Mouse (Mus musculus) intestine, embryonic 16.5 days (tissue): ENCODE results near the gene Rps18. TPM values are rescaled to one million over a fixed set of nuclear protein-coding genes. Genes with fewer than 3 reads are reported as not detected.
"Not testable (repeated sequence)": the region's sequence is repeated elsewhere in the genome, so short reads cannot be mapped to it uniquely, and the experiment has no call there.

Experiments
- ATAC-seq: fragments of 200-750 bp; cut with Nextera tagmentation; 2 replicates; pipeline ENCODE4 v1.8.0; 2017; ENCODE audit warnings: moderate TSS enrichment, moderate library complexity
- H3K27ac ChIP-seq: fragments of 300-500 bp; sonication (generic); 2 replicates; pipeline ENCODE4 v1.5.1; 2014; ENCODE audit warnings: mild to moderate bottlenecking, low read length
- H3K27me3 ChIP-seq: fragments of 300-500 bp; sonication (generic); replicated peaks from 2 replicates; pipeline ENCODE4 v1.6.1; 2014; ENCODE audit warnings: low read length, control low read depth, mixed read lengths; ENCODE audit not compliant: control insufficient read depth, insufficient read depth
- H3K36me3 ChIP-seq: fragments of 300-500 bp; sonication (generic); 2 replicates; pipeline ENCODE4 v1.6.1; 2014; ENCODE audit warnings: low read length, control low read depth; ENCODE audit not compliant: control insufficient read depth, insufficient read depth
- H3K4me1 ChIP-seq: fragments of 300-500 bp; sonication (generic); 2 replicates; pipeline ENCODE4 v1.6.1; 2014; ENCODE audit warnings: low read length, control low read depth, mixed read lengths; ENCODE audit not compliant: control insufficient read depth, insufficient read depth
- H3K4me2 ChIP-seq: fragments of 300-500 bp; sonication (generic); 2 replicates; pipeline ENCODE4 v1.6.1; 2014; ENCODE audit warnings: low read depth, low read length, control low read depth
- H3K4me3 ChIP-seq: fragments of 300-500 bp; sonication (generic); 2 replicates; pipeline ENCODE4 v1.5.1; 2014; ENCODE audit warnings: mild to moderate bottlenecking, low read length
- H3K9ac ChIP-seq: fragments of 300-500 bp; sonication (generic); 2 replicates; pipeline ENCODE4 v1.6.1; 2014; ENCODE audit warnings: low read depth, low read length
- H3K9me3 ChIP-seq: fragments of 300-500 bp; sonication (generic); 2 replicates; pipeline ENCODE4 v1.6.1; 2016; ENCODE audit warnings: low read length, control low read depth; ENCODE audit not compliant: control insufficient read depth
- WGBS: fragments of 180-500 bp; shearing (Covaris S2); extraction: QIAGEN DNeasy Blood & Tissue Kit; methylation state at CpG from one replicate; pipeline ENCODE4 v1.1.7; 2014; 5-methylcytosine and 5-hydroxymethylcytosine counted together
- polyA plus RNA-seq: library from polyadenylated mRNA; unstranded; fragments of >200 nt; fragmentation: Nextera tagmentation; extraction: Ambion mirVana; gene quantifications from 2 replicates; pipeline ENCODE4 v1.2.1, GENCODE M21; 2015

Gene Rps18
- polyA plus RNA-seq, 1 experiment from 2014 or later, result 1,902 TPM

- peak; percentile 70 for ATAC-seq
- peak overlapping the region; percentile 95 for H3K27ac ChIP-seq
- H3K9ac ChIP-seq, result peak overlapping the region; percentile 99
- H3K4me1 ChIP-seq, result peaks cover 9% of the 10 kb centered on the region; the same call in 1 of the 2 replicates
- H3K27me3 ChIP-seq, result no peaks in the 10 kb centered on the region
- no peaks in the 10 kb centered on the region for H3K9me3 ChIP-seq
- WGBS, result under 1% methylated on average over 41 of the region's 44 CpGs
- peak overlapping the region; percentile 95 for H3K4me2 ChIP-seq
- peak overlapping the region; percentile 91 for H3K4me3 ChIP-seq
- peaks cover 14% of the 10 kb centered on the region for H3K36me3 ChIP-seq
These were observed 47.3 kb downstream of the Rps18 start for GRCm38 (mm10) chr17:33908331-33909076.

GRCm38 (mm10) chr17:33904835-33905234 is 51.0 kb downstream of the Rps18 start, which contains the start of gene Platr17:
TSS of gene Platr17 (plus strand) at chr17:33905135.
- H3K4me3 ChIP-seq, H3K9ac ChIP-seq, ATAC-seq, H3K27me3 ChIP-seq, H3K36me3 ChIP-seq, H3K27ac ChIP-seq, H3K4me1 ChIP-seq, H3K9me3 ChIP-seq, H3K4me2 ChIP-seq: not testable (repeated sequence)
- 33% methylated on average over 4 of the region's 4 CpGs for WGBS

GRCm38 (mm10) chr17:33903911-33904651 is 51.7 kb downstream of the Rps18 start:
- ATAC-seq, H3K4me1 ChIP-seq, H3K4me3 ChIP-seq, H3K9ac ChIP-seq, H3K27me3 ChIP-seq, H3K36me3 ChIP-seq, H3K4me2 ChIP-seq, H3K9me3 ChIP-seq, H3K27ac ChIP-seq: not testable (repeated sequence)
- 67% methylated on average over 6 of the region's 6 CpGs for WGBS

GRCm38 (mm10) chr17:33902491-33902890 is 53.3 kb downstream of the Rps18 start:
- ATAC-seq, result no peak
- Histone ChIP-seq H3K9ac (no peak overlapping the region), H3K4me2 (no peak overlapping the region), H3K9me3 (no peaks in the 10 kb centered on the region), H3K27ac (no peak overlapping the region), H3K27me3 (no peaks in the 10 kb centered on the region), H3K4me1 (no peaks in the 10 kb centered on the region), H3K36me3 (no peaks in the 10 kb centered on the region), H3K4me3 (no peak overlapping the region)
- WGBS, result 79% methylated on average over 7 of the region's 7 CpGs

GRCm38 (mm10) chr17:33902079-33902478 is 53.7 kb downstream of the Rps18 start:
- H3K4me3 ChIP-seq, result no peak overlapping the region
- WGBS, result 29% methylated on average over 4 of the region's 4 CpGs
- no peak overlapping the region for H3K4me2 ChIP-seq
- ATAC-seq, result no peak
- H3K27ac ChIP-seq, result no peak overlapping the region
- no peaks in the 10 kb centered on the region for H3K27me3 ChIP-seq
- no peaks in the 10 kb centered on the region for H3K36me3 ChIP-seq
- no peak overlapping the region for H3K9ac ChIP-seq
- no peaks in the 10 kb centered on the region for H3K9me3 ChIP-seq
- H3K4me1 ChIP-seq, result no peaks in the 10 kb centered on the region

Other genes starting within 250 kb of the Rps18 start
- 50.4 and 54.7 TPM in 2 replicates for gene March2, start 237.3 kb downstream of the Rps18 start, polyA plus RNA-seq
- 193 and 220 TPM in 2 replicates for gene Rab11b, start 195.5 kb downstream of the Rps18 start, polyA plus RNA-seq
- 22.4 and 24.5 TPM in 2 replicates for gene Angptl4, start 174.2 kb downstream of the Rps18 start, polyA plus RNA-seq
- gene Kank3, start 145.5 kb downstream of the Rps18 start, polyA plus RNA-seq, result 22.7 and 23.5 TPM in 2 replicates
- gene Rps28, start 131.4 kb downstream of the Rps18 start, polyA plus RNA-seq, result 838 and 894 TPM in 2 replicates
- 533 and 550 TPM in 2 replicates for gene Ndufa7, start 131.4 kb downstream of the Rps18 start, polyA plus RNA-seq
- gene Cd320, start 112.9 kb downstream of the Rps18 start, polyA plus RNA-seq, result 47.6 and 53.8 TPM in 2 replicates
- not detected in 2 replicates for gene Gm7029, start 82.2 kb downstream of the Rps18 start, polyA plus RNA-seq
- 5.9 and 7.0 TPM in 2 replicates for gene Kifc1, start 65.3 kb downstream of the Rps18 start, polyA plus RNA-seq
- gene Platr17, start 50.9 kb downstream of the Rps18 start, polyA plus RNA-seq, result 0.40 TPM in 1 of 2 replicates, not detected in the other
- gene Daxx, start 46.6 kb downstream of the Rps18 start, polyA plus RNA-seq, result 37.6 and 41.6 TPM in 2 replicates
- 44.5 and 45.8 TPM in 2 replicates for gene Tapbp, start 40.1 kb downstream of the Rps18 start, polyA plus RNA-seq
- 12.9 and 15.0 TPM in 2 replicates for gene Zbtb22, start 40.1 kb downstream of the Rps18 start, polyA plus RNA-seq
- 24.4 and 25.9 TPM in 2 replicates for gene Rgl2, start 26.5 kb downstream of the Rps18 start, polyA plus RNA-seq
- gene Pfdn6, start 15.7 kb downstream of the Rps18 start, polyA plus RNA-seq, result 150 and 167 TPM in 2 replicates
- gene Wdr46, start 15.3 kb downstream of the Rps18 start, polyA plus RNA-seq, result 24.3 and 26.1 TPM in 2 replicates
- 12.6 and 15.5 TPM in 2 replicates for gene B3galt4, start 4.5 kb downstream of the Rps18 start, polyA plus RNA-seq
- gene Vps52, start 189 bp downstream of the Rps18 start, polyA plus RNA-seq, result 46.3 and 48.1 TPM in 2 replicates
- 307 and 325 TPM in 2 replicates for gene H2-K1, start 44.3 kb upstream of the Rps18 start, polyA plus RNA-seq
- gene Ring1, start 68.7 kb upstream of the Rps18 start, polyA plus RNA-seq, result 9.3 and 12.1 TPM in 2 replicates
- 66.0 and 66.7 TPM in 2 replicates for gene H2-Ke6, start 72.1 kb upstream of the Rps18 start, polyA plus RNA-seq
- gene Slc39a7, start 75.7 kb upstream of the Rps18 start, polyA plus RNA-seq, result 171 and 176 TPM in 2 replicates
- gene Rxrb, start 75.8 kb upstream of the Rps18 start, polyA plus RNA-seq, result 37.6 and 38.4 TPM in 2 replicates
- gene Col11a2, start 83.4 kb upstream of the Rps18 start, polyA plus RNA-seq, result 0.20 and 0.45 TPM in 2 replicates
- 0.62 and 0.95 TPM in 2 replicates for gene H2-Oa, start 136.3 kb upstream of the Rps18 start, polyA plus RNA-seq
- 13.4 and 15.3 TPM in 2 replicates for gene H2-DMa, start 163.5 kb upstream of the Rps18 start, polyA plus RNA-seq
- 72.3 and 73.0 TPM in 2 replicates for gene Brd2, start 166.6 kb upstream of the Rps18 start, polyA plus RNA-seq
- 0.87 and 0.99 TPM in 2 replicates for gene H2-DMb2, start 187.3 kb upstream of the Rps18 start, polyA plus RNA-seq
- 3.0 and 3.6 TPM in 2 replicates for gene H2-DMb1, start 197.1 kb upstream of the Rps18 start, polyA plus RNA-seq
- 8.4 and 8.5 TPM in 2 replicates for gene Tap1, start 231.6 kb upstream of the Rps18 start, polyA plus RNA-seq
- 13.4 and 15.3 TPM in 2 replicates for gene Psmb9, start 231.8 kb upstream of the Rps18 start, polyA plus RNA-seq
- 20.7 and 23.1 TPM in 2 replicates for gene Psmb8, start 241.7 kb upstream of the Rps18 start, polyA plus RNA-seq
- 7.2 and 9.1 TPM in 2 replicates for gene Tap2, start 247.5 kb upstream of the Rps18 start, polyA plus RNA-seq